Mouse (Mus musculus): ENCODE measurements at regions not wholly inside any gene's neighbourhood (a gene's known extent, or its start where the extent isn't known, plus 50 kb on each side); places are given as distances from the start of the nearest gene placed in this dataset.
"Not testable (repeated sequence)": the region's sequence is repeated elsewhere in the genome, so short reads cannot be mapped to it uniquely, and the experiment has no call there.

DNA sequence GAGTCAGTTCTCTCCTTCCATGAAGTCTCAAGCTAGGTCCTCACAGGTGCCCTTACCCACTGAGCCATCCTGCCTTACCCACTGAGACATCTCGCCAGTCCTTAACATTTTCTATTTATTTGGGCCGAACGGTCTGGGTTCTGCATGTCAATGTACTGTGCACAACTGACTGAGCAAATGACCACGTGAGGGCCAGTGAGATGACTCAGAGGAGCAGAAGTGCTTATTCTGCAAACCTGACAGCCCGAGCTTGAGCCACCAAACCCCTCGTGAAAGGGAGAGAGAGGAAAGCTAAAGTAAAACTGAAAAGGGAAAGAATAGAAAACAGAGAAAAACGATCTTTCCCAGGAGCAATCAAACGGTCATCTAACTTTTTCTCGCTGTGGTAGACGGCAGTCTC is 52.2 kb upstream of the Nmd3 start:
- Histone ChIP-seq H3K9ac (ENCODE audit: low read depth, low read length) (no peak overlapping the region), H3K4me3 (ENCODE audit: low read depth, low read length) (no peak overlapping the region), H3K4me1 (replicated peaks; ENCODE audit: control insufficient read depth, insufficient read depth, low read length) (no peaks in the 10 kb centered on the region), H3K9me3 (ENCODE audit: control insufficient read depth) (no peaks in the 10 kb centered on the region), H3K36me3 (ENCODE audit: control insufficient read depth, insufficient read depth) (no peaks in the 10 kb centered on the region), H3K27me3 (replicated peaks; ENCODE audit: control insufficient read depth, insufficient read depth, low read length) (no peaks in the 10 kb centered on the region), H3K27ac (ENCODE audit: low read depth, low read length) (no peak overlapping the region), H3K4me2 (replicated peaks; ENCODE audit: low read depth) (no peak overlapping the region)
- TF ChIP-seq CTCF (IDR thresholded peaks at IDR 0.05; ENCODE audit: low read depth): no peak
- WGBS: 77% methylated on average over 10 of the region's 10 CpGs
- no peak for ATAC-seq

DNA sequence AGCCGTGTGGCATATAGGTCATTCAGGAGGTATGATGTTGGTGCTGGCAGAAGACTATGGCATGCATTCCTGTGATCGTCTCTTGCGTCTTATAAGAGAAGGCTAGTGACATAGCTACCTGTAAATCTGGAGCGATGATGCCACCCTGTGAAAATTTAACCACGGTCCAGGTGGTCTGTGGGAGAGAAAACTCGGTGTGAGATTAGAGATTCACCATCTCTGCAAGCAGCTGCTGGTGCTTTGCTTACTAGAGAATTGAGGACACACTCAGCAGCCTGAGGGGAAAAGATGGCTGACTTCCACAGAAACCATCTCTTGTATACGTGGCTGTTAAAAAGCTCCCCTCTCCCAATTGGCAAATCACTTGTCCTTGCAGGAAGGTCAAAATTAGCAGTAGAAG is 54.0 kb upstream of the Nmd3 start:
- no peak overlapping the region for H3K9ac ChIP-seq (ENCODE audit: low read depth, low read length)
- H3K4me3 ChIP-seq (ENCODE audit: low read depth, low read length): no peak overlapping the region
- ATAC-seq: no peak
- H3K36me3 ChIP-seq (ENCODE audit: control insufficient read depth, insufficient read depth): no peaks in the 10 kb centered on the region
- 87% methylated on average over 7 of the region's 7 CpGs for WGBS
- no peaks in the 10 kb centered on the region for H3K4me1 ChIP-seq (replicated peaks; ENCODE audit: control insufficient read depth, insufficient read depth, low read length)
- H3K9me3 ChIP-seq (ENCODE audit: control insufficient read depth): no peaks in the 10 kb centered on the region
- no peak overlapping the region for H3K4me2 ChIP-seq (replicated peaks; ENCODE audit: low read depth)
- no peak overlapping the region for H3K27ac ChIP-seq (ENCODE audit: low read depth, low read length)
- TF ChIP-seq CTCF (IDR thresholded peaks at IDR 0.05; ENCODE audit: low read depth): no peak
- H3K27me3 ChIP-seq (replicated peaks; ENCODE audit: control insufficient read depth, insufficient read depth, low read length): no peaks in the 10 kb centered on the region

DNA sequence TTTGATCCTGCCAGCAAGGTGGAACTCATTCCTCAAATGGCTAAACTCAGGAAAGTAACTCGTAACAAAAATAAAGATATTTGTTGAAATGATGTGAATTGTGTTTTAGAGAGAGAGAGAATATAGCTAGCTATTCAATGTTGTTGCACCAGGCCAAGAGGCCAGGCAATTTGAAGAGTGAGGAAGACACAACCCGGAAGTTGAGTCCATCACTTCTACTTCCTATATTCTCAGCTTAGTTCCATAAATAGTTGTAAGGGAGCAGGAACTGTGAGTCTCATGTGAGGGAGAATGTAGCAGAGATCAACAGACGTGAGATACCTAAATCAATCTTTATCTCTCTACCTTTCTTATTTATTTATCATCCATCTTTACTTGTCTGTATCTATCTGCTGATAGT is 54.4 kb upstream of the Nmd3 start:
- 81% methylated on average over 3 of the region's 3 CpGs for WGBS
- Histone ChIP-seq H3K9ac (ENCODE audit: low read depth, low read length) (no peak overlapping the region), H3K27me3 (replicated peaks; ENCODE audit: control insufficient read depth, insufficient read depth, low read length) (no peaks in the 10 kb centered on the region), H3K4me2 (replicated peaks; ENCODE audit: low read depth) (no peak overlapping the region), H3K9me3 (ENCODE audit: control insufficient read depth) (no peaks in the 10 kb centered on the region), H3K27ac (ENCODE audit: low read depth, low read length) (no peak overlapping the region), H3K36me3 (ENCODE audit: control insufficient read depth, insufficient read depth) (no peaks in the 10 kb centered on the region), H3K4me3 (ENCODE audit: low read depth, low read length) (no peak overlapping the region), H3K4me1 (replicated peaks; ENCODE audit: control insufficient read depth, insufficient read depth, low read length) (no peaks in the 10 kb centered on the region)
- TF ChIP-seq CTCF (IDR thresholded peaks at IDR 0.05; ENCODE audit: low read depth): no peak
- ATAC-seq: no peak

DNA sequence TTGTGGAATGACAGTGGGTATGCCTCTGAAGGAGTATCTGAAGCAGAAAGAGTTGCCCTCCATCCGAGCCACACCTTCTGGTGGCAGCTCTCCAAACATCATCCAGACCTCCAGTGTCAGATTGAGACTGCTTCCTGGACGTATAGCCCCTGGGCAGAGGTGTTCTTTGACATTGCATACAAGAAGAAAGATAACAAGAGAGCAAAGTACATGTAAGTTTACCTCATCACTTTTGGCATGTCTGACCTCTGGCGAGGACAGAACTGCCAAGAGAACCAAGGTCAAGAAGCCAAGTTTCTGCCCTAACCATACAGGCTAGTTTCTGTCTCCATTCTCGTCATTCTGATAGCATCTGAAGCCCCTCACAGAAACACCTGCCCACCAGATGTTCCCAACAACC is 57.5 kb upstream of the Nmd3 start:
- H3K9me3 ChIP-seq (ENCODE audit: control insufficient read depth): no peaks in the 10 kb centered on the region
- no peak overlapping the region for H3K27ac ChIP-seq (ENCODE audit: low read depth, low read length)
- H3K4me3 ChIP-seq (ENCODE audit: low read depth, low read length): no peak overlapping the region
- H3K4me2 ChIP-seq (replicated peaks; ENCODE audit: low read depth): no peak overlapping the region
- no peak for ATAC-seq
- WGBS: 44% methylated on average over 4 of the region's 4 CpGs
- TF ChIP-seq CTCF (IDR thresholded peaks at IDR 0.05; ENCODE audit: low read depth): no peak
- no peaks in the 10 kb centered on the region for H3K27me3 ChIP-seq (replicated peaks; ENCODE audit: control insufficient read depth, insufficient read depth, low read length)
- H3K4me1 ChIP-seq (replicated peaks; ENCODE audit: control insufficient read depth, insufficient read depth, low read length): no peaks in the 10 kb centered on the region
- no peak overlapping the region for H3K9ac ChIP-seq (ENCODE audit: low read depth, low read length)
- no peaks in the 10 kb centered on the region for H3K36me3 ChIP-seq (ENCODE audit: control insufficient read depth, insufficient read depth)

DNA sequence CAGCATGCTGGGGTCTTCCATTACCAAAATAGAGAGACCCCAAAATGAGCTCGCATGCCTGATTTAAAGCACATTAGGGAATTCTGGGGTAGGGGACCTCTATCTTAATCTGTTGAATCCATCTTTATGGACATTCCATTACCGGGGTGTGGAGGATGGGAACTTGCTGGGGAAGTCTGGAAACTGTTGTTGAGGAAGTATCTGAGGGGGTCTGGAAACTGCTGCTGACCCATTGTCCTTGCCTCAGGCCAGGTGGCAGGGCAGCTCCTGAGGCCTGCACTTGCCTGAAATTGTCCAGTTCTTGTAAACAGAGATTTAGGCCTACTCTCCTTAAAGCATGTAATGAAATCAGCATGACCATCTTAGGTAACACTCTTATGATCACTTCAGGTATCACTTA is 59.4 kb upstream of the B3galnt1 start:
- no peaks in the 10 kb centered on the region for H3K9me3 ChIP-seq (ENCODE audit: control insufficient read depth)
- H3K9ac ChIP-seq (ENCODE audit: low read depth, low read length): no peak overlapping the region
- TF ChIP-seq CTCF (IDR thresholded peaks at IDR 0.05; ENCODE audit: low read depth): no peak
- no peak overlapping the region for H3K4me2 ChIP-seq (replicated peaks; ENCODE audit: low read depth)
- H3K36me3 ChIP-seq (ENCODE audit: control insufficient read depth, insufficient read depth): no peaks in the 10 kb centered on the region
- H3K4me1 ChIP-seq (replicated peaks; ENCODE audit: control insufficient read depth, insufficient read depth, low read length): no peaks in the 10 kb centered on the region
- no peaks in the 10 kb centered on the region for H3K27me3 ChIP-seq (replicated peaks; ENCODE audit: control insufficient read depth, insufficient read depth, low read length)
- 62% methylated on average over 2 of the region's 2 CpGs for WGBS
- H3K27ac ChIP-seq (ENCODE audit: low read depth, low read length): no peak overlapping the region
- H3K4me3 ChIP-seq (ENCODE audit: low read depth, low read length): no peak overlapping the region
- ATAC-seq: no peak

DNA sequence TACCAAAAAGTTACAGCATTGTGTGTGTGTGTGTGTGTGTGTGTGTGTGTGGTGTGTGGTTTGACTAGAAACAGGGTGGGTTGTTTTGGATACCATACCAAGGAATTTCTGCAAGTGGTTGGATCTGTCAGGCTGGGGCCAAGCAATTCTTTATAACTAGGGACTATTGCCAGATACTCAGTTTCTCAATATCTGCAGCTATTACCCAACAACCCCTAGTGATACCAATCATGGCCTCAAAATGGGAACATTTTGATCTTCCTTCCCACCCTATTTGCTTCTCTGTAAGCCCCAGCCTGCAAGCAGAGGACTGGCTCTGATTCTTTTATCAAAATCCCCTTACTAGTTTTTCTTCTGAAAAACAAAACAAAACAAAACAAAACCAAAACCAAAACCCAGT is 58.8 kb upstream of the B3galnt1 start:
- no peaks in the 10 kb centered on the region for H3K27me3 ChIP-seq (replicated peaks; ENCODE audit: control insufficient read depth, insufficient read depth, low read length)
- H3K9me3 ChIP-seq (ENCODE audit: control insufficient read depth): no peaks in the 10 kb centered on the region
- H3K9ac ChIP-seq (ENCODE audit: low read depth, low read length): no peak overlapping the region
- no peak for ATAC-seq
- no peak overlapping the region for H3K4me2 ChIP-seq (replicated peaks; ENCODE audit: low read depth)
- H3K27ac ChIP-seq (ENCODE audit: low read depth, low read length): no peak overlapping the region
- no peak overlapping the region for H3K4me3 ChIP-seq (ENCODE audit: low read depth, low read length)
- no peaks in the 10 kb centered on the region for H3K4me1 ChIP-seq (replicated peaks; ENCODE audit: control insufficient read depth, insufficient read depth, low read length)
- no peaks in the 10 kb centered on the region for H3K36me3 ChIP-seq (ENCODE audit: control insufficient read depth, insufficient read depth)
- TF ChIP-seq CTCF (IDR thresholded peaks at IDR 0.05; ENCODE audit: low read depth): no peak

DNA sequence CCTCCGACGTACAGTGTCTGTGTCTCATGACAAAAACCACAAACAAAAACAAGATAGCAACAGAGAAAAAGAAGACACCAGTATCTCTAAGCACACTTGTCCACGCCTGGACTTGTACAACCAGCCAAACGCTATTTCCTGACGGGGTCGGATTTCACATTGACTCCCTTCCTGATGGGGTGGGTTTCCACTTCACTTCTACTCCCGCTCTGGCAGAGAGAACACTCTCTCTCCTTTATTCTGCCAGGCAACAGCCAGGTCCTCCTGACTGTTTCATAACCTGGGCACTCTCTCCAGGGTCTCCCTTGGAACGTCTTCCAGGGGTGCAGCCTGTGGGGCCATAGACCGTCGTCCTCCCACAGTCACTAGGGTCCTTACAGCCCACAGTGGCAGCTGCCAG is 56.9 kb upstream of the B3galnt1 start:
- not testable (repeated sequence) for H3K9me3 ChIP-seq (ENCODE audit: control insufficient read depth); H3K4me2 ChIP-seq (replicated peaks; ENCODE audit: low read depth); H3K4me1 ChIP-seq (replicated peaks; ENCODE audit: control insufficient read depth, insufficient read depth, low read length); H3K4me3 ChIP-seq (ENCODE audit: low read depth, low read length); H3K27me3 ChIP-seq (replicated peaks; ENCODE audit: control insufficient read depth, insufficient read depth, low read length); ATAC-seq; H3K36me3 ChIP-seq (ENCODE audit: control insufficient read depth, insufficient read depth); H3K9ac ChIP-seq (ENCODE audit: low read depth, low read length); H3K27ac ChIP-seq (ENCODE audit: low read depth, low read length)
- 55% methylated on average over 10 of the region's 10 CpGs for WGBS

Data from intestine, postnatal 0 days (tissue).